ENCODE assay signal across 15 mouse cellular contexts in genomic region chrX:7993068-7993735, GRCm38 (mm10). TPM values are rescaled to one million over a fixed set of nuclear protein-coding genes. Genes with fewer than 3 reads are reported as not detected.
DNase-seq lines count a peak whose midpoint lies in the region; ATAC-seq and TF ChIP-seq lines count a peak whose summit lies in the region.
"Had no signal": no experiment of that assay in that cellular context is flagged by ENCODE, and none has a peak within 500 bp of the region (broad histone marks: within the 10 kb centered on the region; RNA-seq: fewer than 3 reads in every experiment).

No protein-coding gene starts in this region.

- 50% methylated on average over 10 of the region's 10 CpGs for WGBS in heart, embryonic 11.5 days (ENCODE audit: insufficient replicate concordance)
- WGBS in kidney, adult 2 months, result 74% methylated on average over 10 of the region's 10 CpGs
- WGBS in liver, embryonic 14.5 days (ENCODE audit: insufficient replicate concordance), result 16% methylated on average over 10 of the region's 10 CpGs
- WGBS in thymus, adult 2 months, result 90% methylated on average over 10 of the region's 10 CpGs

- peak overlapping the region; percentile 54 for H3K27ac ChIP-seq in heart, embryonic 11.5 days (ENCODE audit: low read depth, low read length)
- H3K27ac ChIP-seq in kidney, adult 2 months (ENCODE audit: insufficient read depth, low read depth, low read length), result peak overlapping the region; percentile 45; the same call in 1 of the 2 replicates
- H3K27ac ChIP-seq in liver, embryonic 14.5 days, result peak overlapping the region; percentile 78
- H3K27ac ChIP-seq in thymus, adult 2 months (ENCODE audit: control insufficient read depth, insufficient read depth, low read length), result no peak overlapping the region
- H3K27ac ChIP-seq: hindbrain, embryonic 14.5 days; limb, embryonic 15.5 days; midbrain, embryonic 13.5 days had no signal

- H3K9me3 ChIP-seq in heart, embryonic 11.5 days (replicated peaks; ENCODE audit: control insufficient read depth, low read length), result no peaks in the 10 kb centered on the region
- no peaks in the 10 kb centered on the region for H3K9me3 ChIP-seq in liver, embryonic 14.5 days (ENCODE audit: control insufficient read depth, low read length)
- H3K9me3 ChIP-seq: limb, embryonic 15.5 days; midbrain, embryonic 13.5 days had no signal

- no peak overlapping the region for H3K9ac ChIP-seq in heart, embryonic 11.5 days (ENCODE audit: low read depth, low read length)
- peak overlapping the region; percentile 5; the same call in 1 of the 2 replicates for H3K9ac ChIP-seq in liver, embryonic 14.5 days (replicated peaks)
- H3K9ac ChIP-seq: hindbrain, embryonic 14.5 days; limb, embryonic 15.5 days; midbrain, embryonic 13.5 days had no signal

- H3K4me2 ChIP-seq in heart, embryonic 11.5 days, result no peak overlapping the region
- peak overlapping the region; percentile 53 for H3K4me2 ChIP-seq in liver, embryonic 14.5 days (ENCODE audit: low read depth)
- H3K4me2 ChIP-seq: hindbrain, embryonic 14.5 days; limb, embryonic 15.5 days; midbrain, embryonic 13.5 days had no signal

- DNase-seq in heart, postnatal 25 days (ENCODE audit: low spot score), result no peak
- DNase-seq in MEL-GATA-1-ER (ENCODE audit: extremely low read depth, low read depth), result peak; percentile 84
- peak; percentile 58 for DNase-seq in kidney, adult 2 months
- peak; percentile 71 to 76 (median 73) for DNase-seq in liver, embryonic 14.5 days (ENCODE audit: low read depth in 3 of 3, low spot score in 3 of 3)
- no peak for DNase-seq in thymus, adult 2 months
- DNase-seq in embryo, embryonic 11 days, result no peak
- no peak for DNase-seq in ovary, adult 18-20 months (ENCODE audit: low spot score)

- peak; percentile 79 for TF ChIP-seq EP300 in liver, embryonic 14.5 days (IDR thresholded peaks at IDR 0.05; ENCODE audit: low read depth)

- no peaks in the 10 kb centered on the region for H3K27me3 ChIP-seq in heart, embryonic 11.5 days (ENCODE audit: control insufficient read depth, insufficient read depth, low read length)
- no peaks in the 10 kb centered on the region for H3K27me3 ChIP-seq in kidney, adult 2 months (replicated peaks; ENCODE audit: control insufficient read depth, insufficient read depth, low read length)
- H3K27me3 ChIP-seq in liver, embryonic 14.5 days (ENCODE audit: control insufficient read depth, insufficient read depth, low read length), result no peaks in the 10 kb centered on the region
- H3K27me3 ChIP-seq in thymus, adult 2 months (ENCODE audit: control insufficient read depth, insufficient read depth, low read length), result no peaks in the 10 kb centered on the region
- H3K27me3 ChIP-seq: limb, embryonic 15.5 days; midbrain, embryonic 13.5 days had no signal

- intact Hi-C loops in heart, postnatal 25 days (cut with DNase I), result no loop called here

- peak; percentile 55; the same call in 1 of the 2 replicates for ATAC-seq in heart, embryonic 11.5 days (replicated peaks; ENCODE audit: insufficient number of reproducible peaks, low FRiP score, low TSS enrichment)
- peak; percentile 93 for ATAC-seq in liver, embryonic 14.5 days (ENCODE audit: insufficient read depth)
- ATAC-seq: forebrain, embryonic 16.5 days; midbrain, embryonic 13.5 days had no signal

- no peak for TF ChIP-seq POLR2A in kidney, adult 2 months (IDR thresholded peaks at IDR 0.05; ENCODE audit: low read depth, low read length)
- TF ChIP-seq POLR2A in thymus, adult 2 months (IDR thresholded peaks at IDR 0.05; ENCODE audit: control insufficient read depth, extremely low read depth, insufficient read depth, low read length, poor library complexity), result no peak

- no peaks in the 10 kb centered on the region for H3K36me3 ChIP-seq in heart, embryonic 11.5 days (ENCODE audit: control insufficient read depth, insufficient read depth, low read length)
- H3K36me3 ChIP-seq in kidney, adult 2 months (ENCODE audit: control insufficient read depth, insufficient read depth, low read length), result no peaks in the 10 kb centered on the region
- H3K36me3 ChIP-seq in liver, embryonic 14.5 days (replicated peaks; ENCODE audit: control insufficient read depth, insufficient read depth, low read depth), result no peaks in the 10 kb centered on the region
- no peaks in the 10 kb centered on the region for H3K36me3 ChIP-seq in thymus, adult 2 months (ENCODE audit: control insufficient read depth, insufficient read depth, low read length)
- H3K36me3 ChIP-seq: limb, embryonic 15.5 days; midbrain, embryonic 13.5 days had no signal

- no peak overlapping the region for H3K4me3 ChIP-seq in heart, embryonic 11.5 days (ENCODE audit: low read depth, low read length)
- no peak overlapping the region for H3K4me3 ChIP-seq in kidney, adult 2 months (ENCODE audit: insufficient read depth, low read depth, low read length)
- H3K4me3 ChIP-seq in liver, embryonic 14.5 days (ENCODE audit: insufficient read depth in 1 of 2, low read depth in 2 of 2, low read length in 2 of 2), result 0 out of 4 replicates have a peak overlapping the region, but pooled peaks of 1 of the 2 experiments have one; percentile 3
- H3K4me3 ChIP-seq in thymus, adult 2 months (ENCODE audit: control insufficient read depth, insufficient read depth, low read length), result no peak overlapping the region
- H3K4me3 ChIP-seq: limb, embryonic 15.5 days; midbrain, embryonic 13.5 days had no signal

- TF ChIP-seq CTCF in kidney, adult 2 months (conservative IDR thresholded peaks at IDR 0.05; ENCODE audit: insufficient read depth, insufficient read length, low read depth, low read length), result no peak
- TF ChIP-seq CTCF in liver, embryonic 14.5 days (IDR thresholded peaks at IDR 0.05; ENCODE audit: low read depth), result no peak
- no peak for TF ChIP-seq CTCF in thymus, adult 2 months (IDR thresholded peaks at IDR 0.05; ENCODE audit: borderline replicate concordance, control insufficient read depth, extremely low read depth, insufficient read depth, low read length, poor library complexity)

- H3K4me1 ChIP-seq in heart, embryonic 11.5 days (ENCODE audit: control insufficient read depth, insufficient read depth, low read length), result no peaks in the 10 kb centered on the region
- peaks cover 4% of the 10 kb centered on the region; the same call in 1 of the 2 replicates for H3K4me1 ChIP-seq in kidney, adult 2 months (ENCODE audit: control insufficient read depth, insufficient read depth, low read length)
- H3K4me1 ChIP-seq in liver, embryonic 14.5 days (replicated peaks; ENCODE audit: control insufficient read depth in 2 of 2, insufficient read depth in 2 of 2, low read length in 1 of 2), result peaks cover 10 to 21% of the 10 kb centered on the region in 2 experiments
- no peaks in the 10 kb centered on the region for H3K4me1 ChIP-seq in thymus, adult 2 months (replicated peaks; ENCODE audit: control insufficient read depth, insufficient read depth, low read length)
- H3K4me1 ChIP-seq: limb, embryonic 15.5 days; midbrain, embryonic 13.5 days had no signal

RNA-seq across cellular contexts. Expression of gene Gata1, which starts 15.3 kb away (rescaled TPM):
- 13.7 and 16.6 TPM in 2 replicates for polyA plus RNA-seq in heart, embryonic 11.5 days (2014; fragmentation: Nextera tagmentation; extraction: Ambion mirVana)
- under 1 TPM in 1 of 2 experiments, not detected in 1; 0.53 TPM for total RNA-seq in heart, postnatal 25 days (2021)
- polyA plus RNA-seq in kidney, adult 2 months (2012; rRNA removed), result 0.09 and 0.15 TPM in 2 replicates
- polyA plus RNA-seq in liver, embryonic 14.5 days (2012; rRNA removed), result 112 and 113 TPM in 2 replicates
- 105 and 126 TPM in 2 replicates for polyA plus RNA-seq in liver, embryonic 14.5 days (2014; fragmentation: Nextera tagmentation; extraction: Ambion mirVana)
- 2.7 and 2.9 TPM in 2 replicates for polyA plus RNA-seq in thymus, adult 2 months (2012; rRNA removed)
- total RNA-seq: layer of hippocampus, postnatal 25 days had no signal
- polyA plus RNA-seq: forebrain, embryonic 16.5 days; hindbrain, embryonic 14.5 days; neural tube, embryonic 14.5 days had no signal

RNA-seq across cellular contexts. Expression of gene Glod5, which starts 25.1 kb away (rescaled TPM):
- polyA plus RNA-seq in heart, embryonic 11.5 days (2014; fragmentation: Nextera tagmentation; extraction: Ambion mirVana), result 0.82 TPM in 1 of 2 replicates, not detected in the other
- not detected for total RNA-seq in heart, postnatal 25 days (2021)
- 28.9 and 42.2 TPM in 2 replicates for polyA plus RNA-seq in kidney, adult 2 months (2012; rRNA removed)
- polyA plus RNA-seq in liver, embryonic 14.5 days (2012; rRNA removed), result not detected in 2 replicates
- polyA plus RNA-seq in liver, embryonic 14.5 days (2014; fragmentation: Nextera tagmentation; extraction: Ambion mirVana), result not detected in 2 replicates
- not detected in 2 replicates for polyA plus RNA-seq in thymus, adult 2 months (2012; rRNA removed)
- total RNA-seq: heart, adult 8-10 months had no signal
- polyA plus RNA-seq: limb, embryonic 15.5 days had no signal

RNA-seq across cellular contexts. Expression of gene Hdac6, which starts 45.5 kb away (rescaled TPM):
- 23.8 and 27.2 TPM in 2 replicates for polyA plus RNA-seq in heart, embryonic 11.5 days (2014; fragmentation: Nextera tagmentation; extraction: Ambion mirVana)
- 10 to 100 TPM in 1 of 2 experiments, 1 to 10 TPM in 1; 9.9 to 12.4 TPM for total RNA-seq in heart, postnatal 25 days (2021)
- 65.1 and 86.2 TPM in 2 replicates for polyA plus RNA-seq in kidney, adult 2 months (2012; rRNA removed)
- polyA plus RNA-seq in liver, embryonic 14.5 days (2012; rRNA removed), result 10.8 and 11.9 TPM in 2 replicates
- 7.9 and 8.8 TPM in 2 replicates for polyA plus RNA-seq in liver, embryonic 14.5 days (2014; fragmentation: Nextera tagmentation; extraction: Ambion mirVana)
- polyA plus RNA-seq in thymus, adult 2 months (2012; rRNA removed), result 31.0 and 32.0 TPM in 2 replicates

Comparison
In these comparisons a context has a peak if more than half of its experiments do, and no peak if none do; other contexts are left out.
1. DNase-seq: peak in MEL-GATA-1-ER (single experiment), kidney, adult 2 months (single experiment) and liver, embryonic 14.5 days (3 of 3); none in heart, postnatal 25 days (single experiment), thymus, adult 2 months (single experiment), embryo, embryonic 11 days (single experiment) and ovary, adult 18-20 months (single experiment).
2. RNA of gene Glod5, which starts 25.1 kb away (polyA plus RNA-seq): 28.9 to 42.2 TPM in kidney, adult 2 months; not detected in liver, embryonic 14.5 days, 0.82 TPM in heart, embryonic 11.5 days and not detected in thymus, adult 2 months; every median in the first group is over 10 times any median in the second.